Mouse (Mus musculus) naive thymus-derived CD4-positive, alpha-beta T cell, adult 2 months (primary cell): ENCODE data around the gene Hs6st3.

Experiments
- DNase-seq: peaks from one replicate; pipeline ENCODE4 v3.0.0-alpha.2; 2011; ENCODE audit warnings: low read depth

Gene Hs6st3

DNA sequence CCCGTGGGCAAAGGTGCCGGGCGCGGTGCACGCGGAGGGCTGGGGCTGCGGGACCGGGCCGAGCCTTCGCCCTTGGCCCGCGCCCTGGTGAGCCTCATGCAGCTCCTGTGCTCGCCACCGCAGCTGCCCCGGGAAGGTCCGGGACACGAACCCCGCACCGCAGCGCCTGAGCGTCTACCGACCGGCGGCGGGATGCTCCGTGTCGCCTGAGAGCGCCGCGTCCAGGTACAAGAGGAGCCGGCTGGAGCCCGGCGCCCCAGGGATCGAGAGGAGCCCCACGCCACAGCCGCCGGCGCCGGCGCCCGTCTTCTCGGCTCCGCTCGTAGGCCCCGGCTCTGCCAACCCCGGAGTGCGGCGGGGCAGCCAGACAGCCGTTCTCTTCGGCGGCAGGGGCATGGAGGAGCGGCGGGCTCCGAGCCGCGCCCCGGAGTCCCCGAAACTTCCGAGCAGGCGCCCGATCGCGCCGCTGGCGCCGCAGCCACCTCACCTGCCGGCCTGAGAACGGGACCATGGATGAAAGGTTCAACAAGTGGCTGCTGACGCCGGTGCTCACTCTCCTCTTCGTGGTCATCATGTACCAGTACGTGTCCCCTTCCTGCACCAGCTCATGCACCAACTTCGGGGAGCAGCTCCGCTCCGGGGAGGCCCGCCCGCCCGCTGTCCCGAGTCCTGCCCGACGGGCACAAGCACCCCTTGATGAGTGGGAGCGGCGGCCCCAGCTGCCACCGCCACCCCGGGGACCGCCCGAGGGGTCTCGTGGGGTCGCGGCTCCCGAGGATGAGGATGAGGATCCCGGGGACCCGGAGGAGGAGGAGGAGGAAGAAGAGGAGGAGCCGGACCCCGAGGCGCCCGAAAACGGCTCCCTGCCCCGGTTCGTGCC, at the start of gene Hs6st3:
Gene Hs6st3 (plus strand): TSS at position 436 of the 880 bp plus-strand sequence.
- no peak for DNase-seq

GRCm38 (mm10) chr14:119098851-119099569, 39.1 kb upstream of the Hs6st3 start, which contains the start of gene Uggt2:
TSS of gene Uggt2 (minus strand) at chr14:119099430.
- DNase-seq: no peak

DNA sequence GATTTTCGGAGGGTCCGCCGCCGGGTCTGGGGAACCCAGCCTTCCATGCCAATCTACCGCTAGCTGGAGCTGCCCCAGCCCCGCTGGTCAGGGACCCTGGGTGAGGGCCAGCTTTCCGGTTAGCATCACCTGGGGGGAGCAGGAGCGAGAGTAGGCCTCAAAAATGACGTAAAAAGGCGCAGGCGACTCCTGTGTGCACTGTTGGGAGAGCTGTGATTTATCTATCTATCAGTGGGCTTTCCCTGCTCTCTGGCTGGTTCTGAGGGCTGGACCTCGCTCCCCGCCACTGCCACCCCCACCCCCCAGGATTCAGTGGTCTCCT, 38.6 kb upstream of the Hs6st3 start:
- no peak for DNase-seq

DNA sequence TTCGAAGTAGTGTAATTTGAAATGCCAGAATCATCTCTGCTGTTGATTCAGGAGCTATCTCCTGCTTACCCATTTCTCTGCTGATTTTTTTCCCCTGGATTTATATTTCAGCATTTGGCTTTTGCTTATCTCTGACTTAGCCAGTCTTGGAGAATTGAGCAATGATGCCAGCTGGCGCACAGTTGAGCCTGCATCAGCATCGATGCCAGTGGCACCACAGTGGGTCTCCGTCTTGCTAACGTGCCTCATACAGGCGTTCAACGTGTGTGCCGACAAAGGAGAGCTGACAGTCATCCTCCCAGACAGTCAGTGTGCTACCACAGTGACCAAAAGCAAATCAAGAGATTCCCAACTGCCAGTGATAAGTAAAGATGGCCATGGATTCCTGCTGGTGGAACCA, 30.6 kb upstream of the Hs6st3 start:
- DNase-seq: no peak

DNA sequence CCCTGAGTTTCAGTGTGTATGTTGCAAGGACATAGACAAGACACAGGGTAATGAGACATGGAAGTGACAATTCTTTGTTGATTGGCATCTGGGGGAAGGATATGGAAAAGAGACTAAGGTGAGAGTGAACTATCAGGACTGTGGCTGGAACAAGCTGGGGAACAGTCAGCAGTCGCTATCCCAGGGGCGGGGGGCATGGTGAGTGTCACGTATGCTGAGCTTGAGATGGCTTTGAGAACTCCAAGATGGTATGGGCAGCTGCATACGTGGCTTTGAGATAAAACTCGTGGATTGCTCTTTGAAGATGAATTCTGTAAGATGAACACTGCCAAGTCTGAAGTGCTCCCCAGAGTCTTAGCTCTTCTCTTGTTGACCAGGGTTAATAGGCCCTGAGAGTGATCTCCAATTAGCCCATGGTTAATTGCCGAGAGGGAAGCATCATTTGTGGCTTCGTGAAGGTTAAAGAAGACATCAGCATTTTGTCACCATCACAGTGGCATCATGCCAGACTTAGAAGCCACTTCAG, 29.3 kb upstream of the Hs6st3 start:
- no peak for DNase-seq

DNA sequence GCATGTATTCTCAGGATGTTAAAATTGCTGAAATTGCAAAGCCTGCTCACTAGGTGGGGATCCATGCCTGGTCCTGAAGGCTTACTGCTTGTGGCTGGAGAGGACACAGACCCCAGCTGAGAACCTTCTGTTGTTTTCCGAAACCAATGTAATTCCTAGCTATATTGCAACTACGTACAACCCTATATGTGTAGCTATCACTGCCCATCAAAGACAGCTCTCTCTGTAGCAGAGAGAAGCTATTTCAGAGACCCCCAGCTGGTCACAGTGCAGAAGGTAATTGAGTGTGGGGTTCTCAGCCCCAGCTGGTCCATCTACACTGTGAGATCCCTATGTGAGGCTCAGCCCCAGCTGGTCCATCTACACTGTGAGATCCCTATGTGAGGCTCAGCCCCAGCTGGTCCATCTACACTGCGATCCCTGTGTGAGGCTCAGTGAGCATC, 28.3 kb upstream of the Hs6st3 start:
- no peak for DNase-seq

- no peak for DNase-seq
These were observed 25.6 kb upstream of the Hs6st3 start for GRCm38 (mm10) chr14:119112558-119112957.

GRCm38 (mm10) chr14:119123582-119123981, 14.6 kb upstream of the Hs6st3 start:
- DNase-seq: no peak

GRCm38 (mm10) chr14:119124061-119124460, 14.1 kb upstream of the Hs6st3 start:
- no peak for DNase-seq

DNA sequence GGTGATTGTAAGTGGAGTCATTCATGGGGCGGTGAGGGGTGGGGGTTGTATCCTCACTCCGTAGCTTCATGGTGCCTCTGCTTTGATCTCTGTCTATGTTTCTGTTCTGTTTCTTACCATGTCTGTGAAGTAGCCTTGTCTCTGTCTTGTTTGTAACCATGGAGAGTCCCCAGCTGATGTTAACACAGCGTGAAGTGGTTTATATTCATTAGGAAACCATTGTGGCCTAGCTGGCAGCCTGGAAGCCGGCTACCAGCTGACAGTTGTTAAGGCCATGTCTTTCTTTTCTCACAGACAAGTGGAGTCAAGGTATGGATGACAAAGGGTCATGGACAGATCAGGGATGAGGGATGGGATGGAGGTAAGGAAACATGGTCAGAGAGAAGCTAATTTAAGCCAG, 12.3 kb upstream of the Hs6st3 start:
- DNase-seq: no peak

DNA sequence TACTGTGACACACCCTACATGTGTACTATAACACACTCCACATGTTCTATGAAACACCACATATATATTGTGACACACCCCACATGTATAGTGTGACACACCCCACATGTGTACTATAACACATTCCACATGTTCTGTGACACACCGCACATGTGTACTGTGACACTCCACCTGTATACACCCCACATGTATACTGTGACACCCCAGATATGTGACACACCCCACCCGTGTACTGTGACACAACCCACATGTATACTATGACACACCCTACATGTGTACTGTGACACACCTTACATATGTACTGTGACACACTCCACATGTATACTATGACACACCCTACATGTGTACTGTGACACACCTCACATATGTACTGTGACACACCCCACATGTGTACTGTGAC, 10.8 kb upstream of the Hs6st3 start:
- no peak for DNase-seq

- DNase-seq: no peak
These were observed 632 bp upstream of the Hs6st3 start for GRCm38 (mm10) chr14:119137512-119137905.

- no peak for DNase-seq
These were observed 602 bp downstream of the Hs6st3 start for GRCm38 (mm10) chr14:119138786-119139100.

DNA sequence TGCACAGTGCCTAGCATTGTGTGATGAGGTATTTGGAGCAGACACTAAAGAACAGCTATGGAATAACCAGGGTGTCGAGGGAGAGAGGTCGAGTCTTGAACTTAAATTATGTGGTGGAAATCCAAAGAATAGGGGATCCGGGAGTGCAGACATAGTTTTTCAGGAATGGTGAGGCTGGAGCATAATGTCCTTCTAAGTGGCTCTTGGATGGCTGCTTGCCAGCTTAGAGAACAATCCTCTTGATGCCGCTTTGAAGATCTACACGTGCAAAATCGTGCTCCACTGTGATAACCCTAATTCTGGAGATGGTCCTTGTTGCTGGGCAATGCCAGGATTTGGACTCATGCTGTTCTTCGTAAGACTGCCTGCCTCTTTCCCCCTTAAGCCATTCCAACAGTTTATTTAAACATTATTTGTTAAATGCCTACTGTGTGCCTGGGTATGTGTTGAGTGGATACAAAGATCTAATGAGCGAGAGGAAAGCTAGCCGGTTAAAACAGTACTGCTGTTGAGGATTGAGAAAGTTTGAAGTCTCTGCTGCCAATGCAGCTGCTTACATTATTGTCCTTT, 1.3 kb downstream of the Hs6st3 start:
- DNase-seq: no peak

- no peak for DNase-seq
These were observed 14.9 kb downstream of the Hs6st3 start for GRCm38 (mm10) chr14:119153088-119153487.

DNA sequence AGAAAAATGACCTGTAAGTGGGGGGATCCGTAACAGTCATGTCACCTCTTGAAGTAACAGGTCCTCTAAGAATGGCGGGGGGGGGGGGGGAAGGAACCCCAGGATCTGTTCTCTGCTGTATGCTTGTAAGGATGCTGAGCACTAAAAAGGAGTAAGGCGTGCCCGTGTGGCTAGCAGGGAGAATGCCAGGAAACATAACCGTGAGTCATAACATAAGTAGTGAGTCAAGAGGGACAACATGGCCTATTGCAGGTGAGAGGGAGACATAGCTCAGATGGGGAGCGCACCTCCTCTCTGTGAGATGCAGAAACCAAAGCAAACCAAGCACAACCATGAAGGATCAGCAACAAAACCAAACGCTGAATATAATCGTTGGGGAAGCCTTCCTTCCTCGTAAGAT, 55.8 kb downstream of the Hs6st3 start:
- DNase-seq: no peak

DNA sequence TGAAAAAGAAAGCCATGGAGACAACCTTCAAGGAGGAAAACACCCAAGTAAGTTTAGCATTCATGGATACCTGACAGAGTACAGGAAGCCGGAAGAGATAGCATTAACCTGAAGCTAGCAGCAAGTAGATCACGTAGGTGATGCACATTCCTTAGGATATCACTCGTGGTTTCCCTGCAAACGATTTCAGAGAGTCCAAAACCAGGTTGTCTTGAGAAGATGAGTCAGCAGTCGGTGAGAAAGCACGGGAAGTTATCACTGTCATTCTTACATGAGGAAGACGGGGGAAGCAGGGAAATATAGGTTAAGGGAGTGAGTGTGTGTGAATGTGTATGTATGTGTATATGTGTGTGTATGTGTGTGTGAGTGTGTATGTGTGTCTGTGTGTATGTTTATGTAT, 65.4 kb downstream of the Hs6st3 start:
- no peak for DNase-seq

DNA sequence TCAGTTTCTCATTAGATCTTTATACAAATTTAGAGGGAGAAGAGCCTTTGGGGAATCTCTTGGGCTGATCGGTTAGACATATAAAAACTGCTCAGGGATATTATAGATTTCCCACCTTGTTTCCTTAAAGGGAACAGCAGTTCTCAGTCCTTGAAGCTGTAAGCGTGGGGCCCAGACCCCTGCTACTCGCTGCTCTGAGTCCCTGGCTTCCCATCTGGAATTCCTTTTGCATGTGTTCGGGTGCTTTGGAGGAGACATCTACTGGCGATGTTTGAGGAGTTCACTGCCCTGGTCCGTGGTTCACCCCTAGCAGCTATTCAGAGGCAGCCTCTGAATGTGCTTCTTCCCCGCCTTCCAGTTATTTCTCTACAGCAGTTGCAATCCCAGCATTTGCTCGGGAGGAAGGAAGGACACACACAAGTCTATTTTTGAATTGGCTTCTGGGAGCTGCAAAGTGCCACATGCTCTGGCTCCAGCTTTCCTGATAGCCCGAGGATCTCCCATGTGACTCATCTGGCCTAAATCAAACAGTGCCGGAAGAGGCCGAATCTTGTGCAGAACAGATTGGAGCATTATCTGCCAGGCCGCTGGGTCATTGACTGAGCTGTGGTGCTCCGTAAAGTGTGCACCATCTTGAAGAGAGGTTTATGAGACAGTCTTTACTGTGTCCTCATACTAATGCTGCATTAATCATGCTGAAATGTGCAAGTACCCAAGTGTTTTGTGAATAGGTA, 77.6 kb downstream of the Hs6st3 start:
- no peak for DNase-seq

- DNase-seq: no peak
These were observed 89.7 kb downstream of the Hs6st3 start for GRCm38 (mm10) chr14:119227709-119228338.

DNA sequence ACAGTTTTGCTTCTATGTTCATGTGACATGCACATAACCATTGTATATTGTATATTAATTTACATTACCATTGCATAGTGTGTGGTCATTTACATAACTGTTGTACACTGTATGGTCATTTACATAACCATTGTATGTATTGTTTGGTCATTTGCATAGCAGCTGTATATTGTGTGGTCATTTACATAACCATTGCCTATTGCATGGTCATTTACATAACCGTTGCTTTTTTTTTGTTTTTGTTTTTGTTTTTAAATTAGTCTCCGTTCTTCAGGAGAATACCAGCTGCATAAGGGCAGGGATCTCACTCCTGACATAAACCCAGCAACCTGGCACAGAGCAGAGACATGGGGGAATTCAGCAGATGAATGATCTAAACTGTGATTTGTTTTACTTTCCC, 95.5 kb downstream of the Hs6st3 start:
- no peak for DNase-seq

- no peak for DNase-seq
These were observed 109.0 kb downstream of the Hs6st3 start for GRCm38 (mm10) chr14:119247131-119247530.
